Mouse (Mus musculus): Measurements from ENCODE around the gene Cfap97d2.

The Cfap97d2 gene

GRCm38 (mm10) chr8:13705668-13706067 lies at the start of gene Cfap97d2:
Cfap97d2 (plus strand) TSS chr8:13705889.
- peak in 1 of 2 experiments; percentile 38 for DNase-seq

GRCm38 (mm10) chr8:13657479-13657878 lies 48.2 kb upstream of the Cfap97d2 start:
- no peak for DNase-seq

GRCm38 (mm10) chr8:13660323-13660722 lies 45.4 kb upstream of the Cfap97d2 start:
- DNase-seq: no peak

- no peak for DNase-seq
Measured at GRCm38 (mm10) chr8:13664711-13665210, 40.9 kb upstream of the Cfap97d2 start.

- no peak for DNase-seq
Measured at GRCm38 (mm10) chr8:13665538-13665937, 40.2 kb upstream of the Cfap97d2 start.

GRCm38 (mm10) chr8:13665944-13666343 lies 39.7 kb upstream of the Cfap97d2 start:
- DNase-seq: no peak

- no peak for DNase-seq
Measured at GRCm38 (mm10) chr8:13667917-13668316, 37.8 kb upstream of the Cfap97d2 start.

- no peak for DNase-seq
Measured at GRCm38 (mm10) chr8:13668367-13668766, 37.3 kb upstream of the Cfap97d2 start.

GRCm38 (mm10) chr8:13670011-13670471 lies 35.6 kb upstream of the Cfap97d2 start:
- DNase-seq: no peak

- no peak for DNase-seq
Measured at GRCm38 (mm10) chr8:13671246-13672003, 34.3 kb upstream of the Cfap97d2 start.

GRCm38 (mm10) chr8:13673215-13673614 lies 32.5 kb upstream of the Cfap97d2 start:
- DNase-seq: no peak

GRCm38 (mm10) chr8:13674294-13675010 lies 31.2 kb upstream of the Cfap97d2 start:
- DNase-seq: no peak

- DNase-seq: no peak
Measured at GRCm38 (mm10) chr8:13675121-13675520, 30.6 kb upstream of the Cfap97d2 start.

- no peak for DNase-seq
Measured at GRCm38 (mm10) chr8:13675524-13675923, 30.2 kb upstream of the Cfap97d2 start.

- DNase-seq: peak in 1 of 2 experiments; percentile 42
Measured at GRCm38 (mm10) chr8:13676302-13676700, 29.4 kb upstream of the Cfap97d2 start.

GRCm38 (mm10) chr8:13676701-13677412 lies 28.8 kb upstream of the Cfap97d2 start:
- peak; percentile 58 to 71 for DNase-seq

- peak; percentile 93 to 96 for DNase-seq
Measured at GRCm38 (mm10) chr8:13677413-13677883, 28.2 kb upstream of the Cfap97d2 start, which contains the start of gene Rasa3. Rasa3 (minus strand) TSS chr8:13677603.

GRCm38 (mm10) chr8:13678182-13678581 lies 27.5 kb upstream of the Cfap97d2 start:
- DNase-seq: peak in 1 of 2 experiments; percentile 28

- DNase-seq: peak in 1 of 2 experiments; percentile 30
Measured at GRCm38 (mm10) chr8:13684131-13684530, 21.6 kb upstream of the Cfap97d2 start.

- DNase-seq: peak; percentile 39 to 57
Measured at GRCm38 (mm10) chr8:13685674-13686314, 19.9 kb upstream of the Cfap97d2 start.

GRCm38 (mm10) chr8:13686426-13686825 lies 19.3 kb upstream of the Cfap97d2 start:
- peak; percentile 68 to 84 for DNase-seq

GRCm38 (mm10) chr8:13687101-13687717 lies 18.5 kb upstream of the Cfap97d2 start:
- no peak for DNase-seq
